Mouse (Mus musculus) heart, postnatal 0 days (tissue): ENCODE measurements around the gene Calhm5. TPM values are rescaled to one million over a fixed set of nuclear protein-coding genes. Genes with fewer than 3 reads are reported as not detected.

Experiments
- ATAC-seq: fragments of 200-750 bp; cut with Nextera tagmentation; 2 replicates; pipeline ENCODE4 v1.8.0; 2017; ENCODE audit warnings: low read depth, moderate number of reproducible peaks, moderate library complexity; ENCODE audit not compliant: insufficient read depth
- DNase-seq: peaks from one replicate; pipeline ENCODE4 v3.0.0-alpha.2; 2016; ENCODE audit warnings: low spot score
- H3K27ac ChIP-seq: fragments of 300-500 bp; sonication (generic); 2 replicates; pipeline ENCODE4 v1.5.1; 2014; ENCODE audit warnings: low read depth, mild to moderate bottlenecking
- H3K27me3 ChIP-seq: fragments of 300-500 bp; sonication (generic); 2 replicates; pipeline ENCODE4 v1.6.1; 2014; ENCODE audit warnings: low read length, mixed read lengths; ENCODE audit not compliant: control insufficient read depth, insufficient read depth
- H3K36me3 ChIP-seq: fragments of 300-500 bp; sonication (generic); replicated peaks from 2 replicates; pipeline ENCODE4 v1.6.1; 2014; ENCODE audit warnings: low read length, mixed read lengths; ENCODE audit not compliant: control insufficient read depth, insufficient read depth
- H3K4me1 ChIP-seq: fragments of 300-500 bp; sonication (generic); 2 replicates; pipeline ENCODE4 v1.6.1; 2014; ENCODE audit warnings: antibody characterized with exemption; ENCODE audit not compliant: control insufficient read depth, insufficient read depth
- H3K4me2 ChIP-seq: fragments of 300-500 bp; sonication (generic); 2 replicates; pipeline ENCODE4 v1.6.1; 2014; ENCODE audit warnings: low read depth, mild to moderate bottlenecking, low read length, moderate library complexity
- H3K4me3 ChIP-seq: fragments of 300-500 bp; sonication (generic); 2 replicates; pipeline ENCODE4 v1.5.1; 2014; ENCODE audit warnings: low read depth, low read length
- H3K9ac ChIP-seq: fragments of 300-500 bp; sonication (generic); replicated peaks from 2 replicates; pipeline ENCODE4 v1.6.1; 2014; ENCODE audit warnings: low read depth, low read length, mixed read lengths
- H3K9me3 ChIP-seq: fragments of 300-500 bp; sonication (generic); replicated peaks from 2 replicates; pipeline ENCODE4 v1.6.1; 2016; ENCODE audit warnings: low read length; ENCODE audit not compliant: control insufficient read depth
- CTCF ChIP-seq: IDR thresholded peaks from 2 replicates; pipeline ENCODE4 v1.5.1; 2016; ENCODE audit warnings: antibody characterized with exemption, control low read depth, low read depth
- EP300 ChIP-seq: IDR thresholded peaks from 2 replicates; pipeline ENCODE4 v1.6.1; 2016; ENCODE audit warnings: antibody characterized with exemption, low read depth
- WGBS: fragments of 180-500 bp; shearing (Covaris S2); extraction: QIAGEN DNeasy Blood & Tissue Kit; methylation state at CpG from one replicate; pipeline ENCODE4 v1.1.7; 2014; 5-methylcytosine and 5-hydroxymethylcytosine counted together
- polyA plus RNA-seq: library from polyadenylated mRNA; unstranded; fragments of >200 nt; fragmentation: Nextera tagmentation; extraction: Ambion mirVana; gene quantifications from 2 replicates; pipeline ENCODE4 v1.2.1, GENCODE M21; 2015
- total RNA-seq: library from RNA; depleted of rRNA; stranded (reverse); fragments of >200 nt; gene quantifications from 2 replicates; pipeline ENCODE4 v1.2.3, GENCODE M21; 2014; ENCODE audit warnings: low replicate concordance

Calhm5 gene
- total and polyA plus RNA-seq, 2 experiments from 2014 or later: 1.1 to 2.4 TPM

DNA sequence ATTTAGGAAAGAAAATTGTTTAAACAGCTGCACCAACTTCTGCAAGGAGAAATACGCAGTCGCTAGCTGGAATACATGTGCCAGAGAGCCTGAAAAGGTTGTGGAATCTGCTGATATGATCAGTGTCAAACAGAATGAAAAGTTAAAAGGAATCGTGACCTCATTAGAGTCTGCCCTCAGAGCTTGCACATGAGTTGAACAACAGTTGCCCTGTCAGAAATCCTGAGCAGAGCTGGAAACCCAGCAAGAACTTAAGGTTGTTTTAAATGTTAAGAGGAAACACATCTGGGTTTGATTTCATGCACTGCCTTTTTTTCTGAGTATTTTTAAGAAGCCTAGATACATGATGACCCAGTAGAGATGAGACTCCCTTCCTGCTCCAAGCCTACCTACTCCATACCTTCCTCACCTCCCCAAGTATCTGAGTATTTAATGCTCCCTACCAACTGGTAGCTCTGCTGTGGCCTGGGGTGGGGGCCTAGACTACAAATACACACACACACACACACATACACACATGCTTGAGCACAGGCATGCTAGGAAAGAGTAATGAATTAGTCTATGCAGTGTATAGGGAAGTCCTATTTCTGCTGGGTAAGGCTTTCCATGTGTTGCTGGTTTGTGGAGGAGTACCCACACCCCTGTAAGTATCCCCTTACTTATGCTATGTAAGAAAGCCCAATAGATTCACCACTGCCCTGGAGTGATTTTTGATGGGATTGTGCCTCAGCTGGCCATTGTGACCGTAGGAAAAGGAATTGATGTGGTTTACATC lies 15.8 kb upstream of the Calhm5 start:
- Histone ChIP-seq H3K9me3 (no peaks in the 10 kb centered on the region), H3K4me3 (no peak overlapping the region), H3K9ac (no peak overlapping the region), H3K27ac (no peak overlapping the region), H3K4me2 (no peak overlapping the region), H3K27me3 (no peaks in the 10 kb centered on the region), H3K4me1 (no peaks in the 10 kb centered on the region), H3K36me3 (no peaks in the 10 kb centered on the region)
- TF ChIP-seq CTCF (no peak), EP300 (no peak)
- 68% methylated on average over 4 of the region's 4 CpGs for WGBS
- no peak for ATAC-seq
- no peak for DNase-seq

DNA sequence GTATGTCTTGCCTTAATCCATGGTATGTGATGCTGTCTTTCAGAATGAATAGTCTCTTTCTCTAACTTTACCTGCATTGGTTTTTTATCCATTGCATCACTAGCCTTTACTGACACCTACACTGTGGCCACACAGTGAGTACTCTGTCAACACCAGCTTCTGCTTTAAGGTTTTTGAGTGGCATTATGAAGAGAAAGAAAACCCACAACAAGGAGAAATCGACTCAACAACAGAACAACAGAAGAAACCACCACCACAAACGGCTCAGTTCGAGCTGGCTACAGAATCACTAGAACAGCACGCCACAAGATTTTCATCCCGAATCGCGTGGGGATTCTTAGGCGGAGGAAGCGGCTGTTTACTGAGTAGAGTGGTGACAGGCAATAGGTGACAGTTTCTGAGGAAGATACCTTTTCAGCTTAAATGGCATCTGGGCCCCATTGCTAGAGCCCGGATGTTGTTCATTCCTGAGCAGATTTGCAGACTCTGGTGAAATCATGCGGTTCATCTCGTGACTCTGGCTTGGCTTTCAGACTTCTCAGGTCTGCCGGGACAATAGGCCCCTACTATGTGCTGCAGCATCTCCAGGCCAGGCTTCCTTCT lies 14.6 kb upstream of the Calhm5 start:
- TF ChIP-seq EP300 (no peak), CTCF (no peak)
- no peak for DNase-seq
- H3K4me2 ChIP-seq: no peak overlapping the region
- no peak overlapping the region for H3K4me3 ChIP-seq
- ATAC-seq: no peak
- no peak overlapping the region for H3K9ac ChIP-seq
- 70% methylated on average over 13 of the region's 13 CpGs for WGBS
- H3K27ac ChIP-seq: no peak overlapping the region
- no peaks in the 10 kb centered on the region for H3K4me1 ChIP-seq
- no peaks in the 10 kb centered on the region for H3K27me3 ChIP-seq
- no peaks in the 10 kb centered on the region for H3K36me3 ChIP-seq
- no peaks in the 10 kb centered on the region for H3K9me3 ChIP-seq

DNA sequence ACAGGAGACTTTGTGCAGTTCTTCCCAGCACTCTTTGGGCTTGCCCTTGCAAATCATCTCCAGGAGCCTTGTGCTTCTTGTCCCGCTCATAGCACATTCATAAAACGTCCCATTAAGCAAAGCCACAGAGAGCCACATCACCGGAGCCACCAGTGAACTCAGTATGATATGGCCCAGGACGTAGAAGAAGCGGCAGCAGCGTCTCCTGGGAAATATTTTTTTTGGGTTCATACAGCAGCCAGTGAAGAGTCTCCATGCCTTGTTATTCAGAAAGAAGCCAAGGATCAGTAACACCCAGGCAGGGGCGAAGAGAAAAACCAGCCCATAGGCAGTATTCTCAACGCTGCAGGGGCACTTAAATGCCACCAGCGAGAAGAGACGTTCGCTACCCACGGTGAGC lies 355 bp downstream of the Calhm5 start:
- 32% methylated on average over 12 of the region's 12 CpGs for WGBS
- TF ChIP-seq EP300: no peak
- TF ChIP-seq CTCF: no peak

DNA sequence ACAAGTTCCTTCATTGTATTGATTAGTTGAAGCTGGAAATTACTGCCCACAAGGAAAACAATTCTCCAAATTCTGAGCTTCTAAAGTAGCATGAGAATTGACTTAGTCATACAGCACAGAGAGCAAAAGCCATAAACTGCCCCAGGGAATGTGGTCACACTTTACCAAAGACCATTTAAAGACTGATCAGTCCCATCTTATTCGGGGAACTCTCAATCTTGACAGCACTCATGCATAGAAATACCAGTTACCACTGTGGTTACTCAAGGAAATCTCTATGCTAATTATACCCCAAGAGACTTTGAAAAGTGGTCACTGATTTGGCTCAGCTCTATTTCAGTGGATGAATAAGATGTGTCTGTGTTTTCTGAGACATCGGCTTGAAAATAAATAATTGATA lies 1.2 kb downstream of the Calhm5 start:
- WGBS: 62% methylated on average over 2 of the region's 2 CpGs
- Histone ChIP-seq H3K36me3 (no peaks in the 10 kb centered on the region), H3K9me3 (no peaks in the 10 kb centered on the region), H3K27me3 (no peaks in the 10 kb centered on the region), H3K4me1 (peaks cover 9% of the 10 kb centered on the region; the same call in 1 of the 2 replicates), H3K4me3 (peak overlapping the region; percentile 45), H3K9ac (no peak overlapping the region), H3K4me2 (peak overlapping the region; percentile 64), H3K27ac (0 out of 2 replicates have a peak overlapping the region, but pooled peaks have one; percentile 74)
- no peak for TF ChIP-seq EP300
- ATAC-seq (no peak), DNase-seq (no peak)

More for the DNA sequence above, 355 bp downstream of the Calhm5 start:
- Histone ChIP-seq H3K9ac (peak overlapping the region; percentile 49), H3K9me3 (no peaks in the 10 kb centered on the region), H3K36me3 (no peaks in the 10 kb centered on the region), H3K27ac (peak overlapping the region; percentile 74), H3K4me2 (peak overlapping the region; percentile 64), H3K27me3 (no peaks in the 10 kb centered on the region), H3K4me1 (peaks cover 9% of the 10 kb centered on the region; the same call in 1 of the 2 replicates), H3K4me3 (peak overlapping the region; percentile 45)
- no peak for DNase-seq
- ATAC-seq: 0 out of 2 replicates have a peak, but pooled peaks have one; percentile 16

DNA sequence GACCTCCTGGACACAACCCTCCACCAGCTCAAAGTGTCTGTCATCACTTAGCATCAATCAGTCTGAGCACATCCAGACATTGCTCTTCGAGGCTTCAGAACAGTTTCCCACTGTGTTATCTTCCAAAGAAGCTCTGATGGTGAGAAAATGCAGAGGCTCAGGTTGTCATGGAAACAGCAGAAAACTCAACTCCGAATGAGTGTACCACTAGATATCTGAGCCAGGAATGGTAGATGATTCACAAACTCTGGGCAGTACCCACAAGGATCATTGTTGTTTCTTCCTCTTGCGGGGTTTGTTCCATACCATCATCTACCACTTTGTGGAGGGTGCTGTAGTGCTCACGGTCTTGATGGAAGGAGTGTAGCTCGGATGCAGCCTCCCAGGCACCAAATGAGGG lies 4.4 kb downstream of the Calhm5 start:
- WGBS: 34% methylated on average over 5 of the region's 5 CpGs
- Histone ChIP-seq H3K9me3 (no peaks in the 10 kb centered on the region), H3K27me3 (no peaks in the 10 kb centered on the region), H3K9ac (no peak overlapping the region), H3K27ac (no peak overlapping the region), H3K36me3 (no peaks in the 10 kb centered on the region), H3K4me1 (peaks cover 9% of the 10 kb centered on the region; the same call in 1 of the 2 replicates), H3K4me3 (no peak overlapping the region), H3K4me2 (no peak overlapping the region)
- TF ChIP-seq CTCF (no peak), EP300 (no peak)
- DNase-seq (no peak), ATAC-seq (no peak)
